Mouse (Mus musculus): ENCODE results near the gene Kcnh6. TPM values are rescaled to one million over a fixed set of nuclear protein-coding genes. Genes with fewer than 3 reads are reported as not detected.

Gene Kcnh6
- polyA plus RNA-seq, 1 experiment from 2014 or later, result 0.23 TPM

DNA sequence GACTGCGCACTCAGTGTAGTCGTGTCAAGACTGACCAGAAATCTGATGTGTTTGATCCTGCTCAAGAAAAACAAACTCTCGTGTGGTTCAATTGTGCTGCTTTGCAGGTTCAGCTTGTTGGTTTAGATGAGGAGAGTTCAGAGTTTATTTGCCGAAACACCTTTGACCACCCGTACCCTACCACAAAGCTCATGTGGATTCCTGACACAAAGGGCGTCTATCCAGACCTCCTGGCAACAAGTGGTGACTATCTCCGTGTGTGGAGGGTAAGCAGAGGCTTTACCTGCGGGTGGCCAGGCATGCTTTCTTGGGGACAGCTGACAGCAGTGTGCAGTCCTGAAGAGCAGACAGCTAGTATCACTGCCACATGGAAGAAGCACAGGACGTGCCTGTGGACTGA is 38.7 kb downstream of the Kcnh6 start:
- H3K36me3 ChIP-seq (ENCODE audit: control insufficient read depth, insufficient read depth, low read length), result peaks cover 24% of the 10 kb centered on the region
- 71% methylated on average over 9 of the region's 9 CpGs for WGBS
- H3K4me3 ChIP-seq (ENCODE audit: low read length), result no peak overlapping the region
- no peak overlapping the region for H3K4me2 ChIP-seq (ENCODE audit: low read depth, low read length)
- H3K9ac ChIP-seq (ENCODE audit: low read length), result no peak overlapping the region
- H3K9me3 ChIP-seq (ENCODE audit: control insufficient read depth, low read length), result no peaks in the 10 kb centered on the region
- no peak for ATAC-seq (ENCODE audit: low read depth)
- no peak overlapping the region for H3K27ac ChIP-seq (ENCODE audit: low read length)
- no peaks in the 10 kb centered on the region for H3K27me3 ChIP-seq (ENCODE audit: control insufficient read depth, insufficient read depth, low read depth, low read length)
- H3K4me1 ChIP-seq (replicated peaks; ENCODE audit: control insufficient read depth, insufficient read depth, low read length), result no peaks in the 10 kb centered on the region

DNA sequence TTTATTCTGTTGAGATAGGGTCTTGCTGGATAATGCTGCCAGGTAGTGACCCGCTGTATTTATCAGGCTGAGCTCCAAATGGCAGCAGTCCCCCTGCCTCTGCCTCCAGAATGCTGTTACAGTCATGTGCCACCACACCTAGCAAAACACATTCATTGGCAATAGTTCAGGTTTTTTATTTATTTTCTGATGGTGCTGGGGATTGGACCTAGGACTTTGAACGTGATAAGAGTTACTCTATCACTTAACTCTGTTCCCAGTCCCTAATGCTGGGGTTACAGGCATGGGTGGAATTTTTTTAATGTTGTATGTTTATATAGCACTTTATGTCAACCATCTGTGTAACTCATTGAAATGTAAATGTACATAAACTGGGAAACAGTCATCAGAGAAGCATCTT is 46.0 kb downstream of the Kcnh6 start:
- ATAC-seq (ENCODE audit: low read depth), result no peak
- no peaks in the 10 kb centered on the region for H3K9me3 ChIP-seq (ENCODE audit: control insufficient read depth, low read length)
- no peak overlapping the region for H3K4me3 ChIP-seq (ENCODE audit: low read length)
- no peak overlapping the region for H3K27ac ChIP-seq (ENCODE audit: low read length)
- H3K27me3 ChIP-seq (ENCODE audit: control insufficient read depth, insufficient read depth, low read depth, low read length), result no peaks in the 10 kb centered on the region
- H3K4me1 ChIP-seq (replicated peaks; ENCODE audit: control insufficient read depth, insufficient read depth, low read length), result no peaks in the 10 kb centered on the region
- 80% methylated on average over 2 of the region's 2 CpGs for whole genome bisulfite sequencing
- no peak overlapping the region for H3K4me2 ChIP-seq (ENCODE audit: low read depth, low read length)
- H3K36me3 ChIP-seq (ENCODE audit: control insufficient read depth, insufficient read depth, low read length), result peaks cover 53% of the 10 kb centered on the region
- no peak overlapping the region for H3K9ac ChIP-seq (ENCODE audit: low read length)

DNA sequence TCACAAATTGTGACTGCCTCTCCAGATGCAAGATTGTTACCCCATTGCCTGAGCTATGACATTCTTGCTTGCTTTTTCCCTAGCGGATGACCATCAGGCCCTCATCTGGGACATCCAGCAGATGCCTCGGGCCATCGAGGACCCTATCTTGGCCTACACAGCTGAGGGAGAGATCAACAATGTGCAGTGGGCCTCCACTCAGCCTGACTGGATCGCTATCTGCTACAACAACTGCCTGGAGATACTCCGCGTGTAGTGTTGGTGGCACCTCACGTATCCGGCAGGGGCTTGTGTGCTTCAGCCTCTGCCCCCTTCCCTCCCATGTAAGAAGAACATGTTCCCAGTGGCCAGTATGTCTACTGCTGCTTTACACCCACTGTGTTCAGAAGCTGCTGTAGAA is 46.7 kb downstream of the Kcnh6 start:
- H3K36me3 ChIP-seq (ENCODE audit: control insufficient read depth, insufficient read depth, low read length), result peaks cover 53% of the 10 kb centered on the region
- no peaks in the 10 kb centered on the region for H3K9me3 ChIP-seq (ENCODE audit: control insufficient read depth, low read length)
- no peaks in the 10 kb centered on the region for H3K4me1 ChIP-seq (replicated peaks; ENCODE audit: control insufficient read depth, insufficient read depth, low read length)
- no peak overlapping the region for H3K4me3 ChIP-seq (ENCODE audit: low read length)
- ATAC-seq (ENCODE audit: low read depth), result no peak
- 91% methylated on average over 8 of the region's 8 CpGs for WGBS
- H3K4me2 ChIP-seq (ENCODE audit: low read depth, low read length), result no peak overlapping the region
- H3K27ac ChIP-seq (ENCODE audit: low read length), result no peak overlapping the region
- H3K9ac ChIP-seq (ENCODE audit: low read length), result no peak overlapping the region
- no peaks in the 10 kb centered on the region for H3K27me3 ChIP-seq (ENCODE audit: control insufficient read depth, insufficient read depth, low read depth, low read length)

DNA sequence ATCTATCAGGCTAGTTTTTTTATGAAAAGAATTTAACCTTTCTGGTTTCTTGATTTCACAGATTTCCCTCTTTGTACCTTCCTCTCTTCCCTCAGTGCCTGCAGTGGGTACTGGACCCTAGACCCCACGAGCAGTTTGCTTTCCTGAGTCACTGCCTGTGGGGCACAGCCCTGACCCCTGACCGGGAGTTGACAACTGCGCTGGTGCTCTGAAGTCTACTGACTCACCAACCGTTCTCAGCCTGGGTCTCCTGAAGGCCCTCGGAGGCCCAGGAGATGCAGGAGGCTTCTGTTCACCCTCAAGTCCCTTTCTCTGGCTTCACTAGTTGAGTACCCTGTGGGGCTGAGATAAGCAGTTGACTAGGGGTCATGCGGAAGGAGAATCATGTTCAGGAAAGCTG is 47.4 kb downstream of the Kcnh6 start:
- Histone ChIP-seq H3K36me3 (ENCODE audit: control insufficient read depth, insufficient read depth, low read length) (peaks cover 49% of the 10 kb centered on the region), H3K4me2 (ENCODE audit: low read depth, low read length) (no peak overlapping the region), H3K9ac (ENCODE audit: low read length) (no peak overlapping the region), H3K9me3 (ENCODE audit: control insufficient read depth, low read length) (no peaks in the 10 kb centered on the region), H3K4me3 (ENCODE audit: low read length) (no peak overlapping the region), H3K4me1 (replicated peaks; ENCODE audit: control insufficient read depth, insufficient read depth, low read length) (no peaks in the 10 kb centered on the region), H3K27ac (ENCODE audit: low read length) (no peak overlapping the region), H3K27me3 (ENCODE audit: control insufficient read depth, insufficient read depth, low read depth, low read length) (no peaks in the 10 kb centered on the region)
- WGBS, result 84% methylated on average over 6 of the region's 6 CpGs
- no peak for ATAC-seq (ENCODE audit: low read depth)

DNA sequence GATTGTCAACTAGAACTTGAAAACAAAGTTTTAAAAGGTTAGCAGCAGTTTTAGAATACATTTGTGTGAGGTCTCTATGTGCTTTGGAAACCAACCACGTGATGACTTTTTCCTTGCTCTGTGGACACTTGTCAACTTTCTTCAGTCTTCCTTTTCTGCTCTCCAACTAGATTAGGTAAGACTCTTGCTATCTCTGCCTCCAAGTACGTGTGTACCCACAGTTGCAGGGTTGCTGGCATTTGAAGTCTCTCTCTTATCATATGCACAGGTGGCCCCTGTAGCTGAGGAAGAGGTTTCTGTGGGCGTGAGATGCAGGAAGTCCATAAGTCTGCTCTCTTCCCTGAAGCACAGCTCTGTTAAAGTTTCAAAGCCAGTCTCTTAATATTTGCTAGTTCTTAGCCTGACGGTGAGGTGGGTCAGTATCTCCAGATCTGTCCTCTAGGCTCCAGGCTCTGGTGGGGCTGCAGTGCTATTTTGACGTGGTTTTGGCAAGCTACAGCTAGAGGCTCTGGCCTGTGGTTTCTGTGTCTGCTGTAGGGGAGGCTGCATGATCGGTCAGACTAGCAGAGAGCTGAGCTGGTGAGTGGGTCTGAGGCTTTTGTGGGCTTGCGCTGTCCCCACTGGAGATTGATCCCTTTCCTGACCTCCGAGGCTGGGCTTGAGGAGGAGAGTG is 49.0 kb downstream of the Kcnh6 start:
- Histone ChIP-seq H3K4me3 (ENCODE audit: low read length) (no peak overlapping the region), H3K27me3 (ENCODE audit: control insufficient read depth, insufficient read depth, low read depth, low read length) (no peaks in the 10 kb centered on the region), H3K36me3 (ENCODE audit: control insufficient read depth, insufficient read depth, low read length) (peaks cover 41% of the 10 kb centered on the region), H3K4me2 (ENCODE audit: low read depth, low read length) (no peak overlapping the region), H3K9ac (ENCODE audit: low read length) (no peak overlapping the region), H3K4me1 (replicated peaks; ENCODE audit: control insufficient read depth, insufficient read depth, low read length) (no peaks in the 10 kb centered on the region), H3K27ac (ENCODE audit: low read length) (no peak overlapping the region), H3K9me3 (ENCODE audit: control insufficient read depth, low read length) (no peaks in the 10 kb centered on the region)
- ATAC-seq (ENCODE audit: low read depth), result no peak
- WGBS, result 86% methylated on average over 8 of the region's 8 CpGs

DNA sequence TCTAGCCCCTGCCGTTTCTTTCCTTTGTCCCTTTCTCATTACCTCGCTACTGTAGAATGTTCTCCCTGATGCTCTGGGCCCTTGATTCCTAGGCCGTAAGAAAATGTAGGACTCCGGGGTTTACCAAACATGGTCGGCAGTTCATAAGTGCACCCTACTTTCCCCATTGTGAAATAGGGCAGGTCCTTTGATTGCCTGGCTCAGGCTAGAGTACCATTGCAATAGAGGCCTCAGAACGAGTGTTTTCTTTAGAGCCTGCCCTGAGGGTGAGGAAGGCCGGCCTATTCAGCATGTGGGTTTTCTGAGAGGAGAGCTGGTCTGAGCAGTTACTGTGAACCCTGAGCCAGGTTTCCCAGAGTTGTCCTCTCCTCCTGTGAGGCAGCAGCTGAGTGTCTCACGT is 50.1 kb downstream of the Kcnh6 start:
- Histone ChIP-seq H3K4me3 (ENCODE audit: low read length) (no peak overlapping the region), H3K9me3 (ENCODE audit: control insufficient read depth, low read length) (no peaks in the 10 kb centered on the region), H3K4me1 (replicated peaks; ENCODE audit: control insufficient read depth, insufficient read depth, low read length) (no peaks in the 10 kb centered on the region), H3K27ac (ENCODE audit: low read length) (no peak overlapping the region), H3K36me3 (ENCODE audit: control insufficient read depth, insufficient read depth, low read length) (peaks cover 32% of the 10 kb centered on the region), H3K4me2 (ENCODE audit: low read depth, low read length) (no peak overlapping the region), H3K27me3 (ENCODE audit: control insufficient read depth, insufficient read depth, low read depth, low read length) (no peaks in the 10 kb centered on the region), H3K9ac (ENCODE audit: low read length) (no peak overlapping the region)
- no peak for ATAC-seq (ENCODE audit: low read depth)
- WGBS, result 74% methylated on average over 8 of the region's 8 CpGs

DNA sequence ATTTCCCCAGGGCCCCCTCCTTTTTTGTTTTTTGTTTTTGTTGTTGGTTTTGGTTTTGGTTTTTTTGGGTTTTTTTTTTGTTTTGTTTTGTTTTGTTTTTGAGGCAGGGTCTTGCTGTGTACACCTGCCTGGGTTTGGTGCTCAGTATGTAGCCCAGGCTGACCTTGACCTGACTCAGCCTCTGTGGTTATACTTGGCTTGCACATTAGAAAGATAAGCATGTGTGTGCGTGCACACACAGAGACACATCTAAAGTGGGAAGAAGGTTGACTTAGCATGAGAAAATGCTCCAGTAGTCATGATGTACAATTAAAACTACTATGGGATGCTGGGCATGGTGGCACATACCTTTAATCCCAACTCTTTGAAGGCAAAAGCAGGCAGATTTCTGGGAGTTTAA is 52.6 kb downstream of the Kcnh6 start:
- ATAC-seq (ENCODE audit: low read depth), result no peak
- no peaks in the 10 kb centered on the region for H3K9me3 ChIP-seq (ENCODE audit: control insufficient read depth, low read length)
- WGBS, result 81% methylated on average over 1 of the region's 1 CpGs
- no peak overlapping the region for H3K9ac ChIP-seq (ENCODE audit: low read length)
- H3K4me3 ChIP-seq (ENCODE audit: low read length), result no peak overlapping the region
- no peak overlapping the region for H3K4me2 ChIP-seq (ENCODE audit: low read depth, low read length)
- H3K27ac ChIP-seq (ENCODE audit: low read length), result no peak overlapping the region
- H3K4me1 ChIP-seq (replicated peaks; ENCODE audit: control insufficient read depth, insufficient read depth, low read length), result no peaks in the 10 kb centered on the region
- no peaks in the 10 kb centered on the region for H3K27me3 ChIP-seq (ENCODE audit: control insufficient read depth, insufficient read depth, low read depth, low read length)
- H3K36me3 ChIP-seq (ENCODE audit: control insufficient read depth, insufficient read depth, low read length), result peaks cover 16% of the 10 kb centered on the region; the same call in 1 of the 2 replicates

DNA sequence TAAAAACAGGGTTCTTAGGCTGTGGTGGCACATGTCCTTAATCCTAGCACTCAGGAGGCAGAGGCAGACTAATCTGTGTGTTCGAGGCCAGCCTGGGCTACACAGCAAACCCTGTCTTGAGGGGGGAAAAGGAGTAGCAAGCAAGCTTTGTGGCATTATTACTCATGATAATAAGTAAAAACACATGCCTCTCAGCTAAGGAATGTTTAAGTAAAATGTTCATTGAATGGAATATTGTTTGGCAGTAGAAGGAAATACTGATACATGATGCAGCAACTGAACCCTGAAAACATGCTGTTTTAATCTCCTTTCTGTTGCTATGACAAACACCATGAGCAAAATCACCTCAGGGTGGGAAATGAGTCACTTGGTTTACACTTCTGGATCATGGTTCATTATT is 53.4 kb downstream of the Kcnh6 start:
- Histone ChIP-seq H3K27me3 (ENCODE audit: control insufficient read depth, insufficient read depth, low read depth, low read length) (no peaks in the 10 kb centered on the region), H3K27ac (ENCODE audit: low read length) (no peak overlapping the region), H3K9ac (ENCODE audit: low read length) (no peak overlapping the region), H3K4me3 (ENCODE audit: low read length) (no peak overlapping the region), H3K36me3 (ENCODE audit: control insufficient read depth, insufficient read depth, low read length) (peaks cover 11% of the 10 kb centered on the region; the same call in 1 of the 2 replicates), H3K4me1 (replicated peaks; ENCODE audit: control insufficient read depth, insufficient read depth, low read length) (no peaks in the 10 kb centered on the region), H3K9me3 (ENCODE audit: control insufficient read depth, low read length) (no peaks in the 10 kb centered on the region), H3K4me2 (ENCODE audit: low read depth, low read length) (no peak overlapping the region)
- WGBS, result 88% methylated on average over 1 of the region's 1 CpGs
- no peak for ATAC-seq (ENCODE audit: low read depth)

DNA sequence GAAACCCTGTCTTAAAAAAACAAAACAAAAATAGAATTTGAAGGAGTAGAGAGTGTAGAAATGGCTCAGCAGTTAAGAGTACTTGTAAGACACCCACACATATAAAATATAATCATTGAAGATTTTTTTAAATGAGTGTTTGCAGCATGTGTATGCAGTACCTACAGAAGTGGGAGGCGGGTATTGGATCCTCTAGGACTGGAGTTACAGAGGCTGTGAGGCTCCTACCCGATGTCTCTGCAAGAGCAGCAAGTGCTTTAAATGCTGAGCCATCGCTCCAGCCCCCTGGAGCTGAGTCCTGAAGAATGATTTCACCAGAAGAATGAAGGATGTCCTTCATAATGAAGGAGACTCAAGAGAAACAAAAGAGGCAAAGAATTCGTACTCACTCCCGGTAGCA is 55.8 kb downstream of the Kcnh6 start:
- H3K9ac ChIP-seq (ENCODE audit: low read length), result no peak overlapping the region
- H3K4me1 ChIP-seq (replicated peaks; ENCODE audit: control insufficient read depth, insufficient read depth, low read length), result peaks cover 6% of the 10 kb centered on the region; the same call in 1 of the 2 replicates
- no peaks in the 10 kb centered on the region for H3K27me3 ChIP-seq (ENCODE audit: control insufficient read depth, insufficient read depth, low read depth, low read length)
- H3K36me3 ChIP-seq (ENCODE audit: control insufficient read depth, insufficient read depth, low read length), result no peaks in the 10 kb centered on the region
- no peaks in the 10 kb centered on the region for H3K9me3 ChIP-seq (ENCODE audit: control insufficient read depth, low read length)
- WGBS, result 80% methylated on average over 5 of the region's 5 CpGs
- ATAC-seq (ENCODE audit: low read depth), result no peak
- no peak overlapping the region for H3K27ac ChIP-seq (ENCODE audit: low read length)
- no peak overlapping the region for H3K4me3 ChIP-seq (ENCODE audit: low read length)
- no peak overlapping the region for H3K4me2 ChIP-seq (ENCODE audit: low read depth, low read length)
